Mouse (Mus musculus) hindbrain, embryonic 14.5 days (tissue): ENCODE results near the gene Zfp874b. TPM values are rescaled to one million over a fixed set of nuclear protein-coding genes. Genes with fewer than 3 reads are reported as not detected.
A peak's percentile ranks its signal among the peaks of the same experiment; 100 is the strongest.

ENCODE experiments used
- ATAC-seq: fragments of 200-750 bp; cut with Nextera tagmentation; 2 replicates; pipeline ENCODE4 v1.8.0; 2017; ENCODE audit warnings: moderate number of reproducible peaks, mild to moderate bottlenecking, moderate TSS enrichment, moderate library complexity; ENCODE audit not compliant: low FRiP score
- DNase-seq: peaks from one replicate; pipeline ENCODE4 v3.0.0-alpha.2; 2015; ENCODE audit warnings: low spot score
- H3K27ac ChIP-seq: fragments of 300-500 bp; sonication (generic); 2 replicates; pipeline ENCODE4 v1.5.1; 2014; ENCODE audit warnings: mild to moderate bottlenecking, moderate library complexity
- H3K27me3 ChIP-seq: fragments of 300-500 bp; sonication (generic); 2 replicates; pipeline ENCODE4 v1.6.1; 2014; ENCODE audit warnings: mild to moderate bottlenecking, low read length, mixed read lengths; ENCODE audit not compliant: control insufficient read depth, insufficient read depth
- H3K36me3 ChIP-seq: fragments of 300-500 bp; sonication (generic); replicated peaks from 2 replicates; pipeline ENCODE4 v1.6.1; 2014; ENCODE audit not compliant: control insufficient read depth, insufficient read depth
- H3K4me1 ChIP-seq: fragments of 300-500 bp; sonication (generic); replicated peaks from 2 replicates; pipeline ENCODE4 v1.6.1; 2014; ENCODE audit warnings: antibody characterized with exemption, low read length, mixed read lengths; ENCODE audit not compliant: control insufficient read depth, insufficient read depth
- H3K4me2 ChIP-seq: fragments of 300-500 bp; sonication (generic); replicated peaks from 2 replicates; pipeline ENCODE4 v1.6.1; 2014; ENCODE audit warnings: mild to moderate bottlenecking, moderate library complexity
- H3K4me3 ChIP-seq: fragments of 300-500 bp; sonication (generic); replicated peaks from 2 replicates; pipeline ENCODE4 v1.5.1; 2014; ENCODE audit warnings: mild to moderate bottlenecking, low read length
- H3K9ac ChIP-seq: fragments of 300-500 bp; sonication (generic); 2 replicates; pipeline ENCODE4 v1.6.1; 2014
- H3K9me3 ChIP-seq: fragments of 300-500 bp; sonication (generic); 2 replicates; pipeline ENCODE4 v1.6.1; 2016; ENCODE audit warnings: low read length; ENCODE audit not compliant: control insufficient read depth
- WGBS: fragments of 180-500 bp; shearing (Covaris S2); extraction: QIAGEN DNeasy Blood & Tissue Kit; methylation state at CpG from one replicate; pipeline ENCODE4 v1.1.7; 2014; 5-methylcytosine and 5-hydroxymethylcytosine counted together
- polyA plus RNA-seq: library from polyadenylated mRNA; unstranded; fragments of >200 nt; fragmentation: Nextera tagmentation; extraction: Ambion mirVana; gene quantifications from 2 replicates; pipeline ENCODE4 v1.2.1, GENCODE M21; 2014

Gene Zfp874b
- 2.1 and 2.3 TPM in 2 replicates for polyA plus RNA-seq

DNA sequence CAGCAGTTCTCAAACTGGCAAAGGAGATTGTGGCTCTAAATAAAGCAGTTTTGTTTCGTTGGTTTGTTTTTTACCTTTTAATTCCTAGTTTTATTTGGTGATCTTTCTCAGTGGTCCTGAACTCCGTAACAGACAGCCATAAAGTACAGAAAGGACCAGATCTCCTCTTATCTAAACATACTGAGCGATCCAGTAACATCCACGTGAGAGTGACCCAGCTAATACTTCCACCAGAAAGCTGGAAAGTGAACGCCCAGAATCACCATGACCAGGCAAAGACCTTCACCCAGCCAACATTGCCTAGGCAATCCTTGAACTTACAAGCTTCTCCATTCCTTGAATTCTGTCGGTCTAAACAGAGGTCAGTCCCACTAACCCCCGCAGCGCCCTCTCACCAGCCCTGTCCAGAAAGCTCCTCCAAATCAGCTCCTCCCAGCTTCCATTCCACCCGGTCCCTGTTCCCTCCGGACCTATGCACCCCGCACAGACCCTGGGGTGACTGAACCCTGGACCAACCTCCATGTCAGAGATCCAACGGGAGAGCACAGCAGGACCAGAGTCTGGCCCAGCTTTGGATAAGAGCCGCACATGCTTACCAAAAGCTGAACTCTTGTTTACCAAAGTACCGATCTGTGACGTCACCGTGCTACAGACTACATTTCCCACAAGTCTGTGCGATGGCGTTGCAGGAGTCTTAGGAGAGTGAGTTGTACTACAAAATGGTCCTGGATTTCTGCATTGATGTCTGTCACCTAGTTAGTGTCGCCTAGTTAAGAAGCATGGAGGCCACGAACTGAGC is at the start of gene Zfp874b:
TSS of gene Zfp874b (minus strand) at position 634 of the 799 bp plus-strand sequence.
- Histone ChIP-seq H3K4me3 (peak within 1 kb of the TSS; percentile 53), H3K9me3 (no peaks in the 10 kb centered on the region), H3K27me3 (no peaks in the 10 kb centered on the region), H3K9ac (peak within 1 kb of the TSS; percentile 58), H3K36me3 (0 out of 2 replicates have a peak, but pooled peaks cover 15% of the 10 kb centered on the region), H3K4me1 (peaks cover 5% of the 10 kb centered on the region; the same call in 1 of the 2 replicates), H3K4me2 (peak within 1 kb of the TSS; percentile 66), H3K27ac (no peak within 1 kb of the TSS)
- peak; percentile 91 for DNase-seq
- WGBS = 6% methylated on average over 20 of the region's 20 CpGs
- peak; percentile 96 for ATAC-seq

DNA sequence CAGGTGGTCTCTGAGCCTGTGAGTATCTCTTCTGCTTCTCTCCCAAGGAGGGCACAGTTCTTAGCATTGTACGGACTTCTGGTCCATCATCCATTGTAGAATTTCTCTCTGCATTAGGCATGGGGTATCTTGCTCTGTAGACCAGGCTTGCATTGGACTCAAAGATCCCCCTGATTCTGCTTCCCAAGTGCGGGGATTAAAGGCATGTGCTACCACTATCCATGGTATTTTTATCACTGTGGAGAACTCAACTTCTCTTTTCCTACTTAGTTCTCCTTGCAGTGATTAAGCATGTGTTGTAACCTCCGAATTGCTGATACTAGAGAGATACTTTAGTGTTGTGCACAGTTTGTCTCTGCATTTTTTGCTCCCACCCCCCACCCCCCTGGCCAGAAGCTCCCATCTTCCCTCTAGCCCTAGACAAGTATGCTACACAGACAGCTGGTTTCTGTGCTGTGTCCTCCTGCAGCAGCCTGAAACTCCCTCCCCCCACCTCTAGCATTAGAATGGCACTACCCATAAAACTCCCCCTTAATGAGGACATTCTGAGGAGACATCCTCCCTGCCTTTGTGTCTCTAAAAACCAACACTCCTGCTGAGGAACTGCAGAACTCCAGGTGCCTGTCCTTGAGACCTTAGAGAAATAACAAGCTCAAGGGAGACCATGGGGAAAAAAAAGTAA is 43.1 kb upstream of the Zfp874b start:
- no peak overlapping the region for H3K4me2 ChIP-seq
- WGBS = 71% methylated on average over 3 of the region's 3 CpGs
- no peak for ATAC-seq

DNA sequence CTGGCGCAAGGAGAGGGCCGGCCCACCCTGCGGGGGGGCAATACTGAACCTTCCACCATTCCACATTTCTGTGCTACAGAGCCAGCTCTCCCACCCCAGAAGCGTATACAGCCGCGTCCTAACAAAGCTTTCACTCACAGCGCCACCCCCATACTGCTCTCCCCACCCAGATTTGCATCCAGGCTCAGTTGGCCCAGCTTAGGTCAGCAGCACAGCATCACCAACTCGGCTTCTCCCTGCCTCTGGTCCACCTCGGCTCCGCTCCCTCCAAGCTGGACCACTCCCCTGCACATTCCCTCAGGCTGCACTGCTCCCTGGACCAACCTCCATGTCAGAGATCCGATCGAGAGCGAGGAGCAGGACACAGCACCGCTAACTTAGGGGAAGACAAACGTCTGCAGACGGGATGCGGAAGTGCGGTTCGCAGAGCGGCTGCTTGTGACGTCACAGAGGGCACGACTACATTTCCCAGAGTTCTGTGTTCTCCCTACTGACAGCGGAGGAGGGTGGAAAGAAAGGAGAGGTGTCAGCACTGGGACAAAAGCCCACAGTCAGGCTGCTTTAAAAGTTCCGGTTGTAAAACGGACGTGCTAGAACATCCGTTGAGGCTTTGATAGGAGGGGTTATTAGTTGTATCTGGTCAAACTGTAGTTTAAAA is 41.8 kb upstream of the Zfp874b start, which contains the start of the genes Gm26965 and Zfp87:
TSS of gene Gm26965 (minus strand) at position 399 of the 658 bp plus-strand sequence.
TSS of gene Zfp87 (minus strand) at position 425 of the 658 bp plus-strand sequence.
- Histone ChIP-seq H3K36me3 (peaks cover 3% of the 10 kb centered on the region), H3K4me1 (peaks cover 18% of the 10 kb centered on the region), H3K27ac (peak within 1 kb of the TSS; percentile 73), H3K4me2 (peak within 1 kb of the TSS; percentile 90), H3K9ac (peak within 1 kb of the TSS; percentile 82), H3K27me3 (no peaks in the 10 kb centered on the region), H3K9me3 (no peaks in the 10 kb centered on the region), H3K4me3 (peak within 1 kb of the TSS; percentile 74)
- under 1% methylated on average over 27 of the region's 27 CpGs for WGBS
- ATAC-seq (peak; percentile 99), DNase-seq (peak; percentile 95)

More for the DNA sequence above, 43.1 kb upstream of the Zfp874b start:
- Histone ChIP-seq H3K9ac (no peak overlapping the region), H3K27ac (no peak overlapping the region), H3K4me1 (peaks cover 18% of the 10 kb centered on the region), H3K27me3 (no peaks in the 10 kb centered on the region), H3K9me3 (no peaks in the 10 kb centered on the region), H3K4me3 (no peak overlapping the region), H3K36me3 (no peaks in the 10 kb centered on the region)
- DNase-seq = no peak

DNA sequence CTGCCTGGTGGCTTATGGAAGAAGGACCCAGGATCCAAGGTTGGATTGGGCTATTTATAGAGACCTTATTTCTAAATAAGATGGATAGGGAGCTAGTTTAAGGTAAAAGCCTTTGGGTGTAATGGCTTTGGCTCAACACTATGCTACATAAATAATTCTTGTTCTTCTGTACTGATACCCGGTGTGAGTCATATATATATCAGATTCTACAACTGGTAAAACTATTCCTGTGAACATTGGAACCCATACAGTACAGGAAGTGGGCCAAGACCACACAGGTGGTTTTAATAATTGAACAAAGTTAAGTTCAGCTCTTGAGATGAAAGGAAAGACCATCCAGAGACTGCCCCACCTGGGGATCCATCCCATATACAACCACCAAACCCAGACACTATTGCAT is 16.9 kb upstream of the Zfp874b start:
- Histone ChIP-seq H3K4me2 (peak overlapping the region; percentile 70), H3K27me3 (no peaks in the 10 kb centered on the region), H3K36me3 (no peaks in the 10 kb centered on the region), H3K9ac (no peak overlapping the region), H3K27ac (no peak overlapping the region), H3K4me1 (peaks cover 8% of the 10 kb centered on the region; the same call in 1 of the 2 replicates), H3K4me3 (no peak overlapping the region; the same call in 1 of the 2 replicates), H3K9me3 (no peaks in the 10 kb centered on the region)
- DNase-seq (no peak), ATAC-seq (no peak; the same call in 1 of the 2 replicates)
- WGBS = 86% methylated on average over 1 of the region's 1 CpGs

DNA sequence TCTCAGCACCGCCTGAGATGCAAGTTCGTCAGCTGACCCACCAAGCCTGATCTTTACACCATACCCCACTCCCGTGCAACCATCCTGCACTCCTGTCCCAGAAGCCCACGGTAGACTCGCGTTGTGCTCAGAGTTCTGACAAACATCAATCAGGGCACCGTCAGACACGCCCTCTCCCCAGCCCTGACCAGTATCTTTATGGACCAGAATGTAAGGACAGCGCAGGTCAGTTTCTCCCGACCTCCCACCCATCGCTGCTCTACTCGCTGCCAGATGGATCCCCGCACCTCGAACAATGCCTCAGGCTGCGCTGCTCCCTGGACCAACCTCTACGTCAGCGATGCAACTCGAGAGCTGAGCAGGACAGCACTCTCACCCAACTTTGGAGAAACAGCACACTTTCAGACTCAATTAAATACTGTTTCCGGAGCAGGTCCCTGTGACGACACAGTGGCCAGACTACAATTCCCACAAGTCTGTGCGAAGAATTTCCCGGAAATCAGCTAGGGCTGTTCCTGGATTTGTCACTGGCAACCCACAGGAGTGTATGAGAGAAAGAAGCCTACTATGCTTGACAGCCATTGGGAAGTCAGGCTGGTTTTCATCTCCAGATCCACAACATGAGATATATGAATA is 16.1 kb upstream of the Zfp874b start, which contains the start of gene Zfp58:
TSS of gene Zfp58 (minus strand) at position 472 of the 636 bp plus-strand sequence.
- Histone ChIP-seq H3K36me3 (peaks cover 2% of the 10 kb centered on the region; the same call in 1 of the 2 replicates), H3K27me3 (no peaks in the 10 kb centered on the region), H3K4me1 (peaks cover 8% of the 10 kb centered on the region; the same call in 1 of the 2 replicates), H3K9ac (peak within 1 kb of the TSS; percentile 61), H3K4me2 (peak within 1 kb of the TSS; percentile 70), H3K9me3 (no peaks in the 10 kb centered on the region), H3K4me3 (peak within 1 kb of the TSS; percentile 54), H3K27ac (no peak within 1 kb of the TSS)
- DNase-seq (peak; percentile 93), ATAC-seq (peak; percentile 98)
- 0% methylated on average over 22 of the region's 22 CpGs for WGBS

DNA sequence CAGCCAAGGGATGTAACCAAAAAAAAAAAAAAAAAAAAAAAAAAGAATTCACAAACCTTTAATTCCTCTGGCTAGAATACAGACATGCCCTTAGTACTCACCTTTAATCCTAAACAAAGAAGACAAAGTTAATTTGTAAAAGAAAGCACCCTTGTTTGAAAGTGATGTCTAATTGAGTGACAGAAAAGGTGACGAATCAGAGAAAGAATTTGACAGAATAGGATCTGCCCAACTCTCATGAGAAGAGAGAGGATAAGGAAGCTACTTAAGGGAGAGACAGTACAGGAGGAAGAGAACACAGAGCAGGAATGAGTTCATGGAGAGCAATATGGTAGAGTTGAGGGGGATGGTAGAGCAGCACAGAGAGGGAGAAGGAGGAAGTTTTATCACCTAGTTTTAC is 11.6 kb upstream of the Zfp874b start:
- H3K27me3 ChIP-seq = no peaks in the 10 kb centered on the region
- ATAC-seq (no peak), DNase-seq (no peak)
- H3K27ac ChIP-seq = no peak overlapping the region
- peaks cover 21% of the 10 kb centered on the region for H3K9me3 ChIP-seq
- H3K4me1 ChIP-seq = peaks cover 8% of the 10 kb centered on the region; the same call in 1 of the 2 replicates
- no peak overlapping the region for H3K9ac ChIP-seq
- no peak overlapping the region for H3K4me2 ChIP-seq
- 86% methylated on average over 1 of the region's 1 CpGs for WGBS
- H3K36me3 ChIP-seq = peaks cover 45% of the 10 kb centered on the region
- H3K4me3 ChIP-seq = no peak overlapping the region

DNA sequence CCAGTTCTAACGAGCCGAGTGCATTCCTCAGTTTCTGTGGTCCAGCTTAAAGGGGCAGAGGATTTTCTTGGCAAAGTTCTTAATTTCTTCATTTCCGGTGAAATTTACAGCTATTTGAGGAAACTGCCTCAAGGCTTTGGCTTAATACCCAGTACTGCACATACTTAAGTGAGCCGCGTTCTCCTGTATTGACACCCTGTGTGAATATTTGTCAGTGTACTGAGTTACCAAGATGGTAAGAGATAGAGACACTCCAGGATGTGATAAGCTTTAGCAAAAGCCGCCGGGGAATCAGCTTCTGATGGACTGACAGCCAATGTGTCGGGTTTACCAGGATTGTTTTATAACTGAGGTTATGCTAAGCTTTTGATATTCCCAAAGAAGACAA is 360 bp upstream of the Zfp874b start:
- Histone ChIP-seq H3K4me2 (peak overlapping the region; percentile 66), H3K4me1 (peaks cover 5% of the 10 kb centered on the region; the same call in 1 of the 2 replicates), H3K27me3 (no peaks in the 10 kb centered on the region), H3K9me3 (no peaks in the 10 kb centered on the region), H3K4me3 (peak overlapping the region; percentile 53), H3K27ac (no peak overlapping the region), H3K9ac (peak overlapping the region; percentile 58), H3K36me3 (0 out of 2 replicates have a peak, but pooled peaks cover 20% of the 10 kb centered on the region)
- DNase-seq (no peak), ATAC-seq (peak; percentile 76)
- 51% methylated on average over 8 of the region's 8 CpGs for WGBS

DNA sequence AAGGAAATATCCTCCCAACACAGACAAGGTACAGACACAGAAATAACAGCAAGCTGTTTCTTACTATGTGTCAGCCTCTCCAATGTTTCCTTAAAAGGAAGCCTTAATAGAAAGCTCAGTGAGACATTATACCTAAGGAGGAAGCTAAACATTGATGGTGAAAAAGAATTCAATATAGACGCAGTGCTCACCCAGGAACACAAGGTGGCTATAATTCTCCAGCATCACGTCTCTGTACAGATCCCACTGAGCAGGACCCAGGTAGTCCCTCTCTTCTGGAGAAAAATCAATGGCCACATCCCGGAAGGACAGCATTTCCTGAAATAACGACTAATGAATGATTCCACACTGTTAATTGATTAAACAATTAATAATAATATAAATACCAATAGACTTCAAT is 2.5 kb downstream of the Zfp874b start:
- Histone ChIP-seq H3K27ac (no peak overlapping the region), H3K4me2 (no peak overlapping the region), H3K9me3 (no peaks in the 10 kb centered on the region), H3K4me3 (no peak overlapping the region), H3K4me1 (peaks cover 5% of the 10 kb centered on the region; the same call in 1 of the 2 replicates), H3K9ac (no peak overlapping the region), H3K36me3 (no peaks in the 10 kb centered on the region), H3K27me3 (no peaks in the 10 kb centered on the region)
- DNase-seq (no peak), ATAC-seq (no peak)
- WGBS = 75% methylated on average over 4 of the region's 4 CpGs
